Mouse (Mus musculus): Measurements from ENCODE around the gene Ogfrl1. TPM values are rescaled to one million over a fixed set of nuclear protein-coding genes. Genes with fewer than 3 reads are reported as not detected.
"Not testable (repeated sequence)": the region's sequence is repeated elsewhere in the genome, so short reads cannot be mapped to it uniquely, and the experiment has no call there.

The Ogfrl1 gene
- 1 to 10 TPM; 5.1 to 5.2 TPM for total RNA-seq (2021)
- long read RNA-seq, experiment 1, full-length matches to known transcripts, result 8 of 12 reads
- long read RNA-seq, experiment 1, partial matches to known transcripts, result 0 of 12 reads
- long read RNA-seq, experiment 1, other reads (novel, unspliced or antisense), result 4 of 12 reads
- long read RNA-seq, experiment 2, full-length matches to known transcripts, result 10 of 12 reads
- long read RNA-seq, experiment 2, partial matches to known transcripts, result 0 of 12 reads
- long read RNA-seq, experiment 2, other reads (novel, unspliced or antisense), result 2 of 12 reads

GRCm38 (mm10) chr1:23397623-23398022, at the start of gene Ogfrl1:
TSS of gene Ogfrl1 (minus strand) at chr1:23397772.
- DNase-seq, result no peak

GRCm38 (mm10) chr1:23445736-23446424, 48.3 kb upstream of the Ogfrl1 start:
- DNase-seq, result no peak

- no peak for DNase-seq
Measured at GRCm38 (mm10) chr1:23433612-23434011, 36.0 kb upstream of the Ogfrl1 start.

GRCm38 (mm10) chr1:23426447-23426846, 28.9 kb upstream of the Ogfrl1 start:
- no peak for DNase-seq

GRCm38 (mm10) chr1:23418941-23419340, 21.4 kb upstream of the Ogfrl1 start:
- no peak for DNase-seq

GRCm38 (mm10) chr1:23418059-23418458, 20.5 kb upstream of the Ogfrl1 start:
- no peak for DNase-seq

GRCm38 (mm10) chr1:23417562-23417961, 20.0 kb upstream of the Ogfrl1 start:
- no peak for DNase-seq

GRCm38 (mm10) chr1:23411533-23411932, 14.0 kb upstream of the Ogfrl1 start:
- DNase-seq, result no peak

GRCm38 (mm10) chr1:23409960-23410359, 12.4 kb upstream of the Ogfrl1 start:
- DNase-seq, result no peak

- DNase-seq, result no peak
Measured at GRCm38 (mm10) chr1:23402401-23402800, 4.8 kb upstream of the Ogfrl1 start.

- no peak for DNase-seq
Measured at GRCm38 (mm10) chr1:23399552-23399951, 2.0 kb upstream of the Ogfrl1 start.

- not testable (repeated sequence) for DNase-seq
Measured at GRCm38 (mm10) chr1:23394356-23394755, 3.2 kb downstream of the Ogfrl1 start.

GRCm38 (mm10) chr1:23391744-23392143, 5.8 kb downstream of the Ogfrl1 start:
- DNase-seq, result no peak

GRCm38 (mm10) chr1:23384326-23384725, 13.2 kb downstream of the Ogfrl1 start:
- DNase-seq, result no peak

- peak; percentile 96 for DNase-seq
Measured at GRCm38 (mm10) chr1:23382806-23383653, 14.5 kb downstream of the Ogfrl1 start.

GRCm38 (mm10) chr1:23382461-23382805, 15.1 kb downstream of the Ogfrl1 start:
- no peak for DNase-seq

- no peak for DNase-seq
Measured at GRCm38 (mm10) chr1:23382037-23382436, 15.5 kb downstream of the Ogfrl1 start.

GRCm38 (mm10) chr1:23379911-23380740, 17.4 kb downstream of the Ogfrl1 start:
- DNase-seq, result no peak

GRCm38 (mm10) chr1:23379321-23379720, 18.3 kb downstream of the Ogfrl1 start:
- no peak for DNase-seq

- no peak for DNase-seq
Measured at GRCm38 (mm10) chr1:23377572-23377971, 20.0 kb downstream of the Ogfrl1 start.

- no peak for DNase-seq
Measured at GRCm38 (mm10) chr1:23374156-23374555, 23.4 kb downstream of the Ogfrl1 start.

- DNase-seq, result no peak
Measured at GRCm38 (mm10) chr1:23365614-23366013, 32.0 kb downstream of the Ogfrl1 start.

All from gastrocnemius, postnatal 10 days (tissue).